8 mouse cellular contexts compared by ENCODE assay signal in the genomic region with DNA sequence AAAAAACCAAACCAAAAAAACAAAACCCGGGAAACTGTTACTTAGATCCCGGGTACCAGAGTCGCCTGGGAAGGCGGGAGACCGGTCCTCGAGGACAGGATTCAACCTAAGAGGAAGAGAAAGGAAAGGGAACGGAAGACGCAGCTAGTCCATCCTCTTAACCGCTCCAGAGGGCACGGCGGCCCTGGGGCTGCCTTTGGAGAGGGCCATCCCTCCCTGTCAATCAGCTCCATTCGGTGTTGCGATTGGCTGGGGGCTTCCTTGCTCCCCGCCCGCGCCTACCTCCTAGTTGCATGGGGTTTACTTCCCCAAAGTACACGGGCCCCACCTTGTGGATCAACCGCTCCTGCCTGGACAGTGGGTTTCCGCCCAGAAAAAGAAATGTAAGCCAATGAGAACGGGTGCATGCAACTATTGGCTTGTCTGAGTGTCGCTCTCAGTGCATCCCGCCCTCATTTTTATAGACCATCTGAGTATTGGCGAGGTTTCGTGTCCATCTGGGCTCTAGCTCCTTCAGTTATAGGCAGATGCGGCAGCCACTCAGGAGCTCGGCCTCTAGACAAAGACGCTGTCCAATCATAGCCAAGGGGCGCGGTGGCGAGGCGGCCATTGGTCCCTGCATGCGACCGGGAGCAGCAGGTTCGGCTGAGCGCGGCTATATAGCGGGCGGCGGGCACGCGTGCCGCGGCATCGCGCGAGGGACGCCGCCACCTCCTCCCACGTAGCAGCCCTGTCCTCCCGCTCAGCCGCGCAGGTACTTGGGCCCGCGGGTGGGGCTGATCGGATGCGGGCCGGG. TPM values are rescaled to one million over a fixed set of nuclear protein-coding genes. Genes with fewer than 3 reads are reported as not detected.
A peak's percentile ranks its signal among the peaks of the same experiment; 100 is the strongest.
DNase-seq lines count a peak whose midpoint lies in the region; ATAC-seq lines count a peak whose summit lies in the region.

Gene G3bp1 (plus strand): TSS at position 638 of the 796 bp plus-strand sequence.

- peak; percentile 97 for ATAC-seq in forebrain, embryonic 14.5 days
- ATAC-seq in neural tube, embryonic 15.5 days (ENCODE audit: low FRiP score), result peak; percentile 97

- intact Hi-C loops in heart, postnatal 14 days (cut with DNase I), result no loop called here

- peak; percentile 100 for DNase-seq in ES-CJ7 (ENCODE audit: low read depth, low spot score)
- DNase-seq in cerebellum, adult 11 months, result peak; percentile 99
- DNase-seq in forebrain, embryonic 14.5 days (ENCODE audit: low spot score), result peak; percentile 100
- DNase-seq in heart, postnatal 14 days, result peak; percentile 98 to 99
- peak; percentile 100 for DNase-seq in layer of hippocampus, adult 11-12 months (ENCODE audit: low spot score)
- peak; percentile 100 for DNase-seq in lung, adult 18-20 months
- peak; percentile 100 for DNase-seq in testis, postnatal 14 days (ENCODE audit: low spot score)

- no peaks in the 10 kb centered on the region for H3K9me3 ChIP-seq in forebrain, embryonic 14.5 days (replicated peaks; ENCODE audit: control insufficient read depth, low read length)
- no peaks in the 10 kb centered on the region for H3K9me3 ChIP-seq in neural tube, embryonic 15.5 days (replicated peaks)

- H3K4me1 ChIP-seq in forebrain, embryonic 14.5 days (ENCODE audit: control insufficient read depth, insufficient read depth, low read length), result peaks cover 20% of the 10 kb centered on the region
- peaks cover 39% of the 10 kb centered on the region for H3K4me1 ChIP-seq in neural tube, embryonic 15.5 days

- H3K27me3 ChIP-seq in forebrain, embryonic 14.5 days (replicated peaks; ENCODE audit: control insufficient read depth, insufficient read depth, low read length), result no peaks in the 10 kb centered on the region
- no peaks in the 10 kb centered on the region for H3K27me3 ChIP-seq in neural tube, embryonic 15.5 days (replicated peaks)

- H3K27ac ChIP-seq in forebrain, embryonic 14.5 days (ENCODE audit: low read depth, low read length), result peak within 1 kb of the TSS; percentile 86
- peak within 1 kb of the TSS; percentile 93 for H3K27ac ChIP-seq in neural tube, embryonic 15.5 days (replicated peaks)

- WGBS in forebrain, embryonic 14.5 days, result 0% methylated on average over 57 of the region's 57 CpGs
- under 1% methylated on average over 55 of the region's 57 CpGs for WGBS in neural tube, embryonic 15.5 days

- peak within 1 kb of the TSS; percentile 98 for H3K4me3 ChIP-seq in forebrain, embryonic 14.5 days (ENCODE audit: low read depth, low read length)
- peak within 1 kb of the TSS; percentile 96 for H3K4me3 ChIP-seq in neural tube, embryonic 15.5 days (replicated peaks)

- peaks cover 16% of the 10 kb centered on the region for H3K36me3 ChIP-seq in forebrain, embryonic 14.5 days (ENCODE audit: control insufficient read depth, insufficient read depth, low read length)
- peaks cover 1% of the 10 kb centered on the region; the same call in 1 of the 2 replicates for H3K36me3 ChIP-seq in neural tube, embryonic 15.5 days

- H3K4me2 ChIP-seq in forebrain, embryonic 14.5 days (ENCODE audit: low read length), result peak within 1 kb of the TSS; percentile 79
- H3K4me2 ChIP-seq in neural tube, embryonic 15.5 days, result peak within 1 kb of the TSS; percentile 88

- peak within 1 kb of the TSS; percentile 95 for H3K9ac ChIP-seq in forebrain, embryonic 14.5 days (ENCODE audit: low read length)
- peak within 1 kb of the TSS; percentile 97 for H3K9ac ChIP-seq in neural tube, embryonic 15.5 days (replicated peaks)

RNA-seq across cellular contexts. Expression of gene G3bp1, which starts in this region (rescaled TPM):
- polyA plus RNA-seq in forebrain, embryonic 14.5 days (2014; fragmentation: Nextera tagmentation; extraction: Ambion mirVana), result 141 and 146 TPM in 2 replicates
- total RNA-seq in heart, postnatal 14 days (2021), result 10 to 100 TPM; 40.3 to 44.7 TPM
- 91.5 and 115 TPM in 2 replicates for polyA plus RNA-seq in neural tube, embryonic 15.5 days (2015; fragmentation: Nextera tagmentation; extraction: Ambion mirVana)

Comparison
In these comparisons a context has a peak if more than half of its experiments do, and no peak if none do; other contexts are left out.
1. Peak in every context shown above with its lines: DNase-seq, ATAC-seq, H3K4me3 ChIP-seq and H3K27ac ChIP-seq.